Mouse (Mus musculus) mouse embryonic stem cell (cell line): Measurements from ENCODE around the gene Prkag1.
"Not testable (repeated sequence)": the region's sequence is repeated elsewhere in the genome, so short reads cannot be mapped to it uniquely, and the experiment has no call there.

Experiments
- in situ Hi-C, 2 experiments: fragments of 300-500 bp; cut with MboI; formaldehyde crosslinking; loops; 1 replicate in 1 of 2; 3 replicates in 1 of 2; pipeline ENCODE4 v1.14.3; 2019 to 2020; ENCODE audit warnings: low sequenced_read_pairs in 2 of 2, low pct_unique_long_range_greater_than_20kb in 1 of 2, mixed read lengths in 1 of 2; ENCODE audit not compliant: unreplicated experiment in 1 of 2

Gene Prkag1

DNA sequence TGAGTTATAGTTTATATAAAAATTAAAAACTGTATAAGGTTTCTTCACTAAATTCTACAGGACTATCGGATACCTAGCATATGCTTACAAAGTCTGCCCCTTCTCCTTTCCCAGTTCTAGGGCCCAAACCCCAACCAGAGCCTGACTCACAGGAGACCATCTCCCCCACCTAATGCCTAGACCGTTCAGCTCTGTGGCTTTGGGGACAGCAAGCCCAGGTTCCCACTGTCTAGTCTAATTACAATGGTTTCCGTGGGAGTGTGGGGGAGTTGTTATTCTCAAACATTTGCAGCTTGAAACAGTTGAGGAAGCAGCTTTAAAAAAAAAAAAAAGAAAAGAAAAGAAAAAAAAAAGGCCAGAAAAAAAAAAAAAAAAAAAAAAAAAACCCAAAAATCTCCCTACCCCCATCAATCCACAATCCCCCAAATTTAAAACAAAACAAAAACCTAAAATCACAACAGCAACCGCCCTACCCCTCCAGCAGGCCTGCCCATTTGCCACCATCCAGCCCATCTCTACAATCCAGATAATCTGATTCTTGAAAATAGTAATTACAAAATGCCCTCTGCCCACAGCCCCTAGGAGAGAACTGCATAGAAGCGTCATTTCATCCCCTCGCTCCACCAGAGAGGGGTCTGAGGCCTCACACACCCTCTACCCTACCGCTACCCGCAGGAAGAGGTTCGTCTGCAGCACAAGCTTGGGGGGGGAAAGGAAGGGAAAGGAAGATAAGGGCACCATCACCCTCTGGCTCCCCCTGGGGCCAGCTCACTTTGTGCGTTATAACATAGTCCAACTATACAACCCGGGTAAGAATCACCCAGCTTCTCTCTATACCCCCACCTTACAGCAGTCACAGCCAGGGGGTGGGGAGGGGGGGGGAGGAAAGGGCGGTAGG, 1.1 kb upstream of the Prkag1 start:
- in situ Hi-C loops = no loop called here

DNA sequence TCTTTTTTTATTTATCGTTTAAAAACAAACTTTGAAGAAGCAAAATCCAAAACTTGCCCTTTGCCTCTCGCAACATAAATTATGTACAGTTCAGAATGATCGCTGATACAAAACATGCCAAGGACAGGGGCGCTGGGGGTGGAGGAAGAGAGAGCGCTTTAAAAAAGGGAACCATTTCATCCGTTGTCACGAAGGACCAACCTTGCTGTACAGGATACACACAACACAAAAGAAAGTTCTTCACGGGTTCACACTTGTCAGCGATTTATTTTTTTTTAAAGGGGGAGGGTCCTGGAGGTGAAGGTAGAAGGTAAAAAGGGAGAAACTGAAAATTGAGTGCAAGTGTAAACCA, 339 bp upstream of the Prkag1 start:
- in situ Hi-C loops = no loop called here

DNA sequence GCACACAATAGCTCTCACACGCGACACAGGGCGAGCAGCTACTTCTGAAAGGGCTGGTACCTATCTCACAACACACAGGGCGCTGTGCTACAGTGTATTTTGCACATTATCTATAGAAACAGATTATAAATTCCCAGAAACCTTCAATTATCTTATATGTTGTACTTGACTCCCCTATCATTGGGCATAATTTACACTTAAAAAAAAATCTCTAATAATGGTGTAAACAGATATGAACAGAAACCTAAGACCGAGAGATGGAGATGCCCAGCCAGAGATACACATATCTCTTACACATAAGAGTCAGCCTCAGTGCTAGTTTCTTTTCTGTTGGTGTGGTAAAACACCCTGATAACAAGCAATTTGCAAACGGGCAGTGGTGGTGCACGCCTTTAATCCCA, 3.7 kb downstream of the Prkag1 start:
- in situ Hi-C loops = no loop called here

GRCm38 (mm10) chr15:98823434-98823833, 7.9 kb downstream of the Prkag1 start:
- in situ Hi-C loops = no loop called here

- in situ Hi-C loops = no loop called here
Observed at GRCm38 (mm10) chr15:98822147-98822546, 9.2 kb downstream of the Prkag1 start.

DNA sequence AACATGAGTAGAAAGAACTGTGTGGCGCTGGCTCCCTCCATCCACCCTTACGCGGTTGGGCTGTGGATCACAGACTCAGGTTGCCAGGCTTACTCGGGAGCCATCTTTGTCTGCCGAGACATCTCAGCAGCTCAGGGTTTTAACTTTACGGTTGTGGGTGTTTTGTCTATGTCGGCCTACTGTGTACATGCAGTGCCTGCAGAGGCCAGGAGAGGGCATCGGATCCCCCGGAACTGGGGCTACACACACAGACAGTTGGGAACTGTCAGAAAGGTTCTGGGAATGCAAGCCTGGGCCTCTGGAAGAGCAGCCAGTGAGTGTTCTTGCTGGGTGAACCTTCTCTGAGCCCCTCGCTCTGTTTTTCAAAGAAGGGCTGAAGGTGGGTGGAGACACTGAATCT, 9.9 kb downstream of the Prkag1 start:
- in situ Hi-C loops = no loop called here

- in situ Hi-C loops = no loop called here
Observed at GRCm38 (mm10) chr15:98820937-98821336, 10.4 kb downstream of the Prkag1 start.

DNA sequence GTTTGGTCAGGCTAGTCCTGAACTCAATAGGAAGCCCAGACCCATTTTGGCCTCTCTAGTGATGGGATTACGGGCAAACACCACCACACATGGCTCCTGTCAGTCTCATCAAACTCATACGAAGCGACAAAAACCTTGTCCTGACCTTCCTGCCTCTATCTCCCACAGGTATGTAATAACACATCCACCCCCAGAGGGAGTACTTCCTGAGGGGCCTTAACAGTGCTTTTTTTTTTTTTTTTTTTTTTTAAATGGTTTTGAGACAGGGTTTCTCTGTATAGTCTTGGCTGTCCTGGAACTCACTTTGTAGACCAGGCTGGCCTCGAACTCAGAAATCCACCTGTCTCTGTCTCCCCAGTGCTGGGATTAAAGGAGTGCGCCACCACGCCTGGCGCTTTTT, 13.2 kb downstream of the Prkag1 start:
- in situ Hi-C loops = no loop called here

GRCm38 (mm10) chr15:98812741-98813424, 18.4 kb downstream of the Prkag1 start:
- in situ Hi-C loops = no loop called here

DNA sequence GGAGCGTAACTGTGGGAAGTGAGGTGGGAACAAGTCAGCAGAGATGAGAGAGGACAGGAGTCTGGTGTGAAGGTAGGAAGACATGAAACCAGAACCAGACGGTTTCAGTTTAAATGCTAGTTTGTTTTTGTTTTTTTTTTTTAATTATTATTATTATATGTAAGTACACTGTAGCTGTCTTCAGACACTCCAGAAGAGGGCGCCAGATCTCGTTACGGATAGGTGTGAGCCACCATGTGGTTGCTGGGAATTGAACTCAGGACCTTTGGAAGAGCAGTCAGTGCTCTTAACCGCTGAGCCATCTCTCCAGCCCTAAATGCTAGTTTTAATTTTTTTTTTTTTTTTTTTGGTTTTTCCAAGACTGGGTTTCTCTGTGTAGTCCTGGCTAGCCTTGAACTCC, 21.1 kb downstream of the Prkag1 start:
- in situ Hi-C loops = not testable (repeated sequence)

- in situ Hi-C loops = no loop called here
Observed at GRCm38 (mm10) chr15:98809390-98809789, 21.9 kb downstream of the Prkag1 start, which contains the start of gene Ddn. Gene Ddn (minus strand): TSS chr15:98809490.

DNA sequence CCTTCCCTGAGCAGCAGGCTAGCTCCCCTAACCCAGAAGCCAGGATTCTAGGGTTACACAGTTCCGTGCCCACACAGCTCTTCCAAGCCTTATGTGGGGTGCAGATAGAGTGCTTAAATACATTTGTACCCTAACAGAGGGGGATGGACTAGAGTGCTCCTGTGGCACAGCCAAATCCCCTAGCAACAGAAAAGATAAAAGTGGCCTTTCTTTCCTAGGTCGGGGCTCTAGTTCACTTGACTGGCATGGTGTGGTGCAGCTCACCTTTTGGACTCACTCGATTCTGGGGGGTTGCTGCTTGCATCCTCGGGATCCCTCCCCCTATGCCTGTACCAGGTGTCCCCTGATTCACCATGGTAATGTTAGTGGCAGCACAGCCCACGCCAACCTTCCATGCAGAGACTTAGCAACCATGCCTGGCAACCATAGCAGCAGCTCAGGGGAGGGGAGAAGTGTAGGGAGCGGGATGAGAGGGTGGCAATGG, 22.6 kb downstream of the Prkag1 start:
- in situ Hi-C loops = no loop called here

DNA sequence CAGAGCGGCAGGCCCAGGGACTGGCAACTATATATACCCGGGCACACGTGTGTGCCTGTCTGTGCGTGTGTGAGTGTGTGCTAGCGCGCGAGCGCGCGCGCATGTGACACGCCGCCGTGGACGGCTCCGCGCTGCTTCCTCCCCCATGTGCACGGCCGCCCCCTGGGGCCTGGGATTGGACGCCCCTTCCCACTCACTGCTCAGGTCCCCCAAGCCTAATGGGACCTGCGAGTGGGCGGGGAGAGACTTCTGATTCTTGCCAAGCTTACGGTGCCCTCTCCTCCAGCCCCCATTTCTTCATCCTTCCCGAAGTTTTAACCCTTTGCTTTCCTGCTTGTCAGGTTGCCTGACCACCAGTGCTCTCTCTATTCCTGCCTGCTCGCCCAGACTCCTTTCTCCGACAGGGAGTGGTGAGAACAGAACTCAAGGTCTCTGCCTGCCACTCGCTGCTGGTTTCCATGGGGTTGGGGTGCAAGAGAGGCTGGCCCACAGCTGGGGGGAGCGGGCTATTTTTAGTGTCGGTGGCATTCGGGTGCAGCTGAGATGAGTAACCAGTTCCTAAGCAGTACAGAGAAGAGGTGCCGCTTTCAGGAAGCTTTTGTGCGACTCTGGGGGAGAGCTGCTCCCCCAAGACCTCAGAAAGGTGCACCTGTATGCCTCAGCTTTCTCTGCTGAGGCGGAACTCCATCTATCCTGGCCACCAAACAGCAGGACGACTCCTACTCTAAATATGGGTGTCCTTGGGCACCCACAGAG, 23.2 kb downstream of the Prkag1 start:
- in situ Hi-C loops = no loop called here

GRCm38 (mm10) chr15:98806809-98807770, 24.2 kb downstream of the Prkag1 start:
- in situ Hi-C loops = no loop called here

- in situ Hi-C loops = no loop called here
Observed at GRCm38 (mm10) chr15:98806071-98806808, 25.1 kb downstream of the Prkag1 start.

DNA sequence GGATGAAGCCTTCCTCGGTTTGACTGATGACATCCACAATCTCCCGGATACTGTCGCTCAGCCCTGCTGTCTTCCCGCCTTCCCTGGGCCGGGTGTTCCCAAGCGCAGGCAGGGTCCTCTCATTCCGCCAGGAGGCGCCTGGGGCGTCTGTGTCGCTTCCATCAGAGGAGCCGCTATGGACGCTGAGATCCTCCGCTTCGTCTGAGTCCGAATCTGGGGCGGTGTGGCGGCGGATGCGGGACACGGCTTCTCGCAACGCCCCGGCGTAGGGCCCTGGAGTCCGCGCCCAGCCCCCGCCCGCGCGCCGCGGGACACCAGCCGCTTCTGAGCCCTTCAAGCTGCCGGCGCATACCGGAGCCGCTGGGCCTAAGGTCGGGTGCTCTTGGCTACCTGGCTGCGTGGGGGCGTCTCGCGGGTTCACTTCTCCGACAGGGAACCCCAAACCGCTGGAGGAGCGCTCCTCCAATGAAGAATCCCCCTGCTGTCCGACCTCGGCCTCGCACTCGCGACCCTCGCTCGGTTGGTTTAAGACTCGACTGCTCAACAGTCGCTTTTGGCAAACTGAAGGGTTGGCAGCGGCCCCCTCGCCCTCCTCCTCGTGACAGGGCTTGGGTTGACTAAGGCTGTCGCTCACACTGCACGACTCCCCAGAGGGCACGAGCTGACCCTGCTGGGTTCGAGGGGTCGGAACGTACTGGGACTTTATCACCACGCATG, 25.8 kb downstream of the Prkag1 start:
- in situ Hi-C loops = no loop called here

DNA sequence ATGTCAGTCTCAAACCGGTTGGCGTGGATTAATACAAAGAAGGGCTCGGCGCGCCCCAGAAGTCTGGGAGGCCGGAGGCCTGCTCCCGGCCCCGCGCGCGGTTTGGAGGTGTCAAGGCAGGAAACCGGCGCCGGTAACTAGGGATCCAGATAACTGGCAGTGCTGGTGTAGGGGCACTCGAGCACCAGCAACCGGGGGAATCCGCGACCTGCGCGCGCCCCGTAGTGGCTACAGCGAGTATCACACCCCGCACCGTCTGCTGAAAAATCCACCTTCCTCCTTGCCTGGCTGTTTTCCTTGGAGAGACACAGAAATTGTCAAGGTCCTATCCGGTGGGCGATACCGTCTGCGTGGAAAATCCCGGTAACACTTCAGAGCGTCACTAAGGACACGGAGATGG, 27.3 kb downstream of the Prkag1 start:
- in situ Hi-C loops = no loop called here
